Mouse (Mus musculus) ZHBTc4 (cell line): ENCODE results near the gene Ing1.

Experiments
- DNase-seq: peaks from one replicate; pipeline ENCODE4 v3.0.0-alpha.2; 2011; ENCODE audit warnings: low read depth, low spot score

Gene Ing1

DNA sequence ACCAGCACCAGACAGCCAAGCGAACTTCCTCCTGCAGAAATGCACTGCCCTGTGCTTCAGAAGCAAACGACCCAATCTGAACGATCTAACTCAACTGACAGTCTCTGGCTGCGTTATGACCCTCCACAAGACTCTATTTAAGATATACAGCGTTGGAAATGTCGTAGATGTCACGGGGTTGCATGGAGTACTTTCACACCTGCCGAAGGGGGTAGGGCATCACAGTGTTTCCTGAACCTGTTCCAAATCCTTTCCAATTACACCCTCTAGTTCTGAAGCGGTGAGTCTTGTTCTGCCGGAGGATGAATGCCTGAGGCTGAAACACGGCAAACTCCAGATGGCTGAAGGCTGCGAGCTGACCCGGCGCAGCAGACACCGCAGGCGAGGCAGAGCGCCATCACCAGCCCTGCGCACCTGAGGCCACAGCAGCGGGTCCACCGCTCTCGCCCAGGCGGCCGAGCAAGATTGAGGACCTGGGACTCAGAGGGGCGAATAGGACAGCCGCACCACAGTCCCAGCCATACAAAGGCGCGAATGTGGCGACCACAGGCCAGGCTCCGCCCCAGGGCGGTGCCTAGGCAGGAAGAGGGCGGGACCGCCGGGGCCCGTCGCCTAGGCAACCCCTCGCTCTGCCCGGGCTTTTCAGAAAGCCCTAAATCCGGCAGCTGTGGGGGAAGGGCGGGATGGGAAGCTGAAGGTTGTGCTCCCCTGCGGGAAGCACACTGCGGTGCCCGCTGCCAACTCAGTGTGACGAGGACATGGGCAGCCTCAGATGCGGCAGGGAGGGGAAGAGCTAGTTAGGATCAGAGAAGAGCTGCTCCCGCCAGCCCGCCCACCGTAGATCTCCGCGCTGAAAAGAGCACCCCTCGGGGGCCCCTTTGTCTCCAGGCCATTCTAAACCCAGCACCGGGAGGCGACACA, at the start of gene Ing1:
Ing1 (plus strand) TSS at position 773 of the 921 bp plus-strand sequence.
- DNase-seq = peak; percentile 99

DNA sequence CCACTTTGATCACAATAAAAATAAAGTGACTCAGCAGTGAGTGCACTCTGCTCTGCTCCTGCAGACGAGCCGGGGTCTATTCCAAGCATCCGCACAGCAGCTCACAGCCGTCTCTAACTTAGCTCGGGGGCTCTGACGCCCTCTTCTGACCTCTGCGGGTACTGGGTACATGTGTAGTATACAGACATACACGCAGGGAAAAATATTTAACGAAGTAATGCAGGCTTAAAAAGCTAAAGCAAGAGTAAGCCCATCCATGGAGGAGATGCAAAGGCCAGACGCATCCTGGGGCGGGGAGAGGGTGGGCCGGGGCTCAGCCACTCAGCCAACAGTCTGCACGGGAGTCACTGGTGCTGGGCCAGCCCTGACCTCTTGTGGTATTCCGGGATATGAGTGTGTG, 49.3 kb upstream of the Ing1 start:
- DNase-seq = no peak

DNA sequence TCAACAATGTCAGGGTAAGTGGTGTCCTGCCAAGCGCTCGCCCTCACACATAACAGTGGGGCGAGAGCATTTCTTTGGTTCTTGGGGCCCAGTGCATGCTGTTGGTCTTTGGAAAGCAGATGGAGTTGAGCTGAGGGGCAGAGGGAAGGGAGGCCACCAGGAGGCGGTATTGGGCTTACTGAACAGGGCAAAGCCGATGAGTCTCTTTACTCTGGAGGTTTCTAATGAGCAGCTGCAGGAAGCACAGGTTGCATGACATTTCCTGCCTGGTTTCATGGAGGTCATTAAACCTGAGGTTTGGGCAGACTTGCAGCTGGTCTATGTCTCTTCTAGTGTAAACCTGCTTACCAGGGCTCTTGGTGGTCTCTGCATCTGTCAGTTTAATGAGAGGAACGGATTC, 48.6 kb upstream of the Ing1 start:
- peak; percentile 77 for DNase-seq

DNA sequence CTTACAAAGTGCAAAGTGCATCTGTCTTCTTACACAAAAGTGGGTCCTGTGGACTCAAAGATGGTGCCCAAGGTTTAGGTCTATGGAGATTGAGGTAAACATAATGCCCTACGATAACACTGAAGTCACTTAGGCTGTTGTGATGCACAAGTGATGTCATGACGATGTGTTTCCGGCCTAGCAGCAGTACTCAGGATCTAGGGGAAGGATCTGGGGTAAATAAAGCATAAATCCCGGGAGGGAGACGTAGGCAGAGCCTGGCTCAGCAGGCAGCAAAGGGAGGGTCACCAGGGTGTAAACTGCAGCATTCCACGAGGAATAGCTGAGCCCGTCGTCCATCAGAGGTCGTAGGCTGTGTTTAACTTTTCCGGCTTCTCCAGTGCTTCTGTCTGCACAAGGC, 46.5 kb upstream of the Ing1 start:
- no peak for DNase-seq

DNA sequence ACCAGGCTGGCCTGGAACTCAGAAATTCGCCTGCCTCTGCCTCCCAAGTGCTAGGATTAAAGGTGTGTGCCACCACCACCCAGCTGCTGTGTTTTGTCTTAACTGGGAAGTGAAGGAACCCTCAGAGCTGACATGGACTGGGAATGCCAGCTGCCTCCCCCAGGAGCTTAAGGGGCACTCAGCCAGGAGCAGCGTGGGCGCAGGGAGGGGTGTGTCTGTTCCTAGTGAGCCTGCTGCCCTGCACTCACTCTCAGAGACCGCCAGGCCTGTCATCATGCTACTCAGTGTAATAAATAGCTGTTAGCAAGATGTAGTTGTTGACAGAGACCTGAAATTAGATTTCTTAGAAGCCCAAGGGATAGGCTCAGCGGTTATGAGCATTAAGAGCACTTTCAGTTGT, 44.4 kb upstream of the Ing1 start:
- DNase-seq = no peak

DNA sequence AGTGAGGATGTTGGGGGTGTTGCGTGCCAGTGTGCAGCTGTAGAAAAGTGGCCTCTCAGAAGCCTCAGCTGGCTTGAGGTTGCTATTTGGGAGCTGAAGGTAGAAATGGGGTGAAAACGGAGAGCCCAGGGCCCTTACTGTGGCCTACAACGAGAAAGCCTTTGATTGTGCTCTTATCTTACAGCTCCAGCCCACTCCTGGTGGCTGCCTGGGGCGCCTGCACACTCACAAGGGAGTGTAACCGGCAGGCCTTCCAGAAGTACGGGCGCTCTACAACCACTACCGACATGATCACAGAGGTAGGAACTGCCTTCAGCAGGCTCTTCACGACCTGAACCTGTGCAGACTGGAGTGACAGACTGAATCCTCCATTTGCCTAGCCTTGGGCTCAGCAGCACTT, 42.7 kb upstream of the Ing1 start:
- no peak for DNase-seq

DNA sequence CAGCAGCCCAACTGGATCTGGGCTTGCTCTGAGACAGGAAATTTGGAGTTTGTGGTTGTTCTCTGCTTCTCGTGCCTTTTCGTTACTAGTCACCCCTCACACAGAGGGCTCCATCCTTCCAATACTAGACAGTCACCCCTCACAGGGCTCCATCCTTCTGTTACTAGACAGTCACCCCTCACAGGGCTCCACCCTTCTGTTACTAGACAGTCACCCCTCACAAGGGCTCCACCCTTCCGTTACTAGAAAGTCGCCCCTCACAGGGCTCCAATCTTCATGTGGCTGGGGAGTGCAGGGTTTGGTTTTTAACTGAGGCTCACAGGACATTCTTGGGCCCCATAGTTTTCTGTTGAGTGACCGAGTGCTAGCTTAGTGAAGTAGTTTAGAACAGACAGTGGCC, 42.1 kb upstream of the Ing1 start:
- peak; percentile 46 for DNase-seq

DNA sequence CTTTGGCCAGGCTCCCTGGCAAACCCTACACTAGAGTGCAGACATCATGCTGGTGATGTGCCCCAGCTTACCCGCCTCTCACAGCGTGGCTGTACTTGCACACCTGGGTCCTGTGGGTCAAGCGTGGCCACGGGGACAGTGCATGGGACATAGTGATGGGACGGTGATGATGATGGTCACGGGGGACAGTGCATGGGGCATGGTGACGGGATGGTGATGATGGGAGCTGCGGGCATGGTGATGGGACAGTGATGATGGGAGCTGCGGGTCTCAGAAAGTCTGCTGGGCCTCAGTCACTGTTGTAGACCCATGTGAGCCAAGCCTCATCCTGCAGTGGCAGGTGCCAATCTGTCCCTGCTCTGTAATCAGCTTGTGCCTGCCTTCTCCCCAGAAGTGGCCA, 39.1 kb upstream of the Ing1 start:
- no peak for DNase-seq

DNA sequence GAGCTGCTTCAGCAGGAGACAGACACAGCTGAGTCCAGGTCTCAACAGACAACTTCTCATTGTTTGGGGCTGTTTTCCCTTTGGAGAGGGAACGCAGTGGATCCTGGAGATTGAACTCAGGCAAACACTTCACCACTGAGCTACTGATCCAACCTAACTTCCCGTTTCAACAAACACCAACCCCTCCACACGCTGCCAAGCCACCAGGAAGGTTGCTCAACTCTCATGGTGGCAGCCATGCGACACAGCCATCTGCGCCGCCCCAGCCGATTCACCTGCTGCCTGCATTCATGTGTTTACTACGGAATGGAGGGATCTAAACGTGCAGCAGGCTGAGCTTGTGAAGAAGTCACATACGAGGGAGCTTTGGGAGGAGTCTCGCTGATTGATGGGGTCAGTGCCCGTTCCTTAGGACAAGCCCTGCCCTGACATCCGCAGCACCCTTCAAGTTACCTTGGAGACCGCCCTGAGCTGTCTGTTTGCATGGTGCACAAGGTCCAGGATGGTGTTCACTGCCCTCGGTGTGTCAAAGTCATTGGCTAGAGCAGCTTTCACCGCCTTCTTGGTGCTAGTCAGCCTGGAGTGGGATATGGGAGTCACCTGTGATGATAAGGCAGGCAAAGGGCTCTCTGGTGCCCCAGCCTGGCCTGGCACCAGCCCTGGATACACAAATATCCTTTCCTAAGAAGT, 37.9 kb upstream of the Ing1 start:
- no peak for DNase-seq

DNA sequence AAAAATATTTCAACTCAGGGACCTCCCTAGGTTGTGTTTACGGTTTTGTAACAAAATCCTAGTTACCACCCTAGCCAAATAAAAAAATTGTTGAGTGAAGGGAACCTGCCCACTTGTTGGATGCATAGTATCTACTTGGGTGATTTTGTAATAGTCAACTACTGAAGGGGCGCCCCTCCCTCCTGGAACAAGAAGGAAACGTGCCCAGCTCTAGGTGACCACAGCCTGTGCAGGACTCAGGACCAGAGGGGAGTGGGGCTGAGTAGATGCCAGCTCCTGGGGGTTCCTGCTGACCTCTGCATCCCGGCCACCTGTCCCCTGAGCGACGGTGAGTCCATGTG, 37.3 kb upstream of the Ing1 start:
- no peak for DNase-seq

DNA sequence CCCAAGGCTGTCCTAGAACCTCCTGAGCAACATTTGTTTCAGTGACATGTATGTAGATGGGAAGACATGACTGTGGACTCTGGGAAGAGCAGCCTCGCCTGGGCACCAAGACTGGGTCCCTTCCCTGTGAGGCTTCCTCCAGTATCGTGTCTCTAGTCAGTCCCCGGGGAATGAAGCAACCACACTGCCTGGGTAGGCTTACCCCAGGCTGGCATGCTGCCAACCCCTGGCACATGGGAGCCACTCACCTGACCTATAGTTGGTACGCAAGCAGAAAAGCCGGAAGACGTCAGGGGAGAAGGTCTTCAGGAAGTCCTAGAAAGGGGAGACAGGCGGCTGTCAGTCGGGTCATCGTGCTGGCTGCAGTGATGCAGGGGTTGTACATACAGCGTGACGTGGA, 36.7 kb upstream of the Ing1 start:
- no peak for DNase-seq

DNA sequence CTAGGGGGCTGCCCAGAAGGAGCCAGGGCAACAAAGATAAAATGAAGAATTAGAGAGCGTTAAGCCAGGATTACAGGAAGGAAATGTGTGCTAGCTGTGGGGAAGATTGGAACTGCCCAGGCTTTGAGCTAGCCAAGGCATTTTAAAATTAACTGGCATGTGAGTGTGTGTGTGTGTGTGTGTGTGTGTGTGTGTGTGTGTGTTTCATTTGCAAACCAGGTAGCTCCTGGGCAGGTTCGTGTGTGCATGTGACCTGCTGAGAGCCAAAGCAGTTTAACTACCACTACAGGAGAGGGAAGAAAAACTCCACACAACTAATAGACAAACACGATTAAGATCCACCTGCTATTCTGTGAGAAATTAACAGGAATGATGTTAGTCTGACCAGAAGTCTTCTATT, 32.0 kb upstream of the Ing1 start:
- DNase-seq = no peak

DNA sequence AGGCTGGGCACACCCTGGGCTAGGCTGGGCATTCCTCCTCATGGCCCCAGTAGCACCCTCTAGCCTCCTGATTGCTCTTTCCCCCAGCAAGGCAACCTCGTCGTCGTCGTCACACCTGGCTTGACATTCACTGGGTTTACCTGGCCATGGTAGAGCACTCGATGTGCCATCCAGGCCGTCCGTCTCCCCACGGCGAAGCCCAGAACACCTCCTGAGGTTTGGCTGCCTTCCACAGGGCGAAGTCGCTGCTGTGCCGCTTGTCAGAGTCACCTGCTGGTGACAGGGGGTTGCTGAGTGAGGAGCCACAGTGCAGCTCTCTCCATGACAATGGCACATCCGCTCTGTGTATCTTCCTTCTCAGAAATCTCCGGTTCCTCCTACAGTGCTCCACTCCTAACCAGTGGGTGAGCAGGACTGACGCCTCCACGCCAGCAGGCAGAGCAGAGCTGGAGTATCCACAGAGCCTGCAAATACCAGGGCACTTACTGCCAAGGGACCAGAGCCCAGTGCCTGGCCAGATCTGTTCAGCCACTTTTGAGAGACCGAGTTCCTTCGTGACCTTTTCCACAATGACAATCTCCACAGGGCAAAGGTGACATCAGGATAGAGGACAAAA, 25.1 kb upstream of the Ing1 start:
- peak; percentile 83 for DNase-seq

DNA sequence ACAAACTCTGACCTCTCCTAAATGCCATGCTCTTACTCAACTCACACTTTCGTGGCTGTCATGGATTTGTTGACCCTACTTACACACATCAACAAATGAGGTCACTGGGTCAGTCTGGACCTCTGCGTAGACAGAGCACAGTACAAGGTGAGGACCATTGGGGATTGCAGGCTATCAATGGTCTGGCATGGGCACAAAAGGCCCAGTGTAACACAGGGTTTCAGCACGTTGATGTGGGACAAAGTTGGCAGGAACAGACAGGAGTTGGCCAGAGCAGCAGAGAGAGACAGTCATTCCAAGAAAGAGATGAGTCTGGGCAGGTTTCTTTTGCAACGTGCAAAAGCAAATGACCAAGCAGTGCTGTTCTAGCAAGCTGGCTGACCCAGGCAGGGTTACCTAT, 24.5 kb upstream of the Ing1 start:
- DNase-seq = no peak

DNA sequence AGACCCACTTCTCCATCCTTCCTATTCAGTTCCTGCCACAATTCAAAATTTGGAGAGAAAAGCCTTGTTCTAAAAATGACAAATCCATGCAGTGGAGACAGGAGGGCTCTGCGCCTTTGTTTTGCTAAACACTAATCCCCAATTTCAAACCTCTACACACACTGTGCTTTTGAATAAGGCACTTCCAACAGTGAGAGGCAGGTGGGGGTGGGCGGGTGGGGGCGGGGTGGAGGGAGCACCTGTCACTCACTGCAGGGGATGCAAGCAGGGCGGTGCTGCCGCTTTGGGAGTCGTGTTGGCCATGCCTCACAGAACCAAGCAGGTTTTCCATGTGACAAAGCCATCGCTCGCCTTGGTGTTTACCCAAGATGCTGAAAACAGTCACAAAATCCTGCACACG, 20.9 kb upstream of the Ing1 start:
- DNase-seq = no peak

DNA sequence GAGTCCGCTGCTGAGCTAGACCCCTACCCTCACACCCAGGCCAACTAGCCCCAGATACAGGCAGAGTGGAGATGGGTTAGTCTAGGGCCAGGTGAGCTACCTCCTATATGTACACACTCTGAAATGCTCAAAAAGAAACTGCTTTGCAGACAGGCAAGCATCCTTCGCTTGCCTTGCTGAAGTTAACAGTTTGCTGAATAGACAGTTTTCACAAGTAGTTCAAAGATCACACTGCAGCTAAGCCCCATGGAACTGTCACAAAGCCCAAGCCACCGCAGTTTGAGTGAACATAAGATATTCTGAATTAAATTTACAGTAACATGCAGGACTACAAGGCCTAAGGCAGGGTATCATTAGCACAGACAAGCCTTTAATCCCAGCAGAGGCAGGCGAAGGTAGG, 16.3 kb upstream of the Ing1 start:
- no peak for DNase-seq

DNA sequence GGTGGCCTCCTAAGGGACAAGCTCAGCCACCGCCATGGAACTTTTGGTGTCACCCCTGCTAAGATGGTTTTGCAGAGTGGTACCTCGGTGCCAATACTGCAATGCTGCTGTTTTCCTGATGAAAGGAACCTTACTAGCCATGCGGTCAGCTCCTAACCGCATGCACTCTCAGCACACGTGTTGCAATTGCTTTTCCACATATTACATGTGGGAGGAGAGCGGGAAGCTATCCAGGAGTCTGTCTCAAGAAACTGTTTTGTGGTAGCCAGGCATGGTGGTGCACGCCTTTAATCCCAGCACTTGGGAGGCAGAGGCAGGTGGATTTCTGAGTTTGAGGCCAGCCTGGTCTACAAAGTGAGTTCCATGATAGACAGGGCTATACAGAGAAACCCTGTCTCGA, 15.2 kb upstream of the Ing1 start:
- no peak for DNase-seq

DNA sequence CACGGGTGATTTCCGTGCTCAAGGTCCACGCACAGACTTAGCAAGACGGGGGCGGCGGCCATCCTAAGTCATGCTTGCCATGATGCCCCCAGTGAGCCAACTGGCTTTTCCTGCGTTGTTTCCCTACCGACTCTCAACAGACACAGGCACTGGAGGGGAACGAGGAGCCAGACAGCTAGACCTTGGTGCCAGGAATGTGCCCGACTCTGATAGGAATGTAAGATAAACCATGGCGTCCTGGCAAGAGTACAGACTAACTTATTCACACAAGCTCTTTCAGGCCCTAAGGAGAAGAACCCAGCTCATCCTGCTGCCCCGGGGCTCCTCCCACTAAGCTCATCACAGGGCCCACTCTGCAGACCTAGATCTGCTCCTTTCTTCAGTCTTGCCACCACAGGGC, 13.3 kb upstream of the Ing1 start:
- no peak for DNase-seq

DNA sequence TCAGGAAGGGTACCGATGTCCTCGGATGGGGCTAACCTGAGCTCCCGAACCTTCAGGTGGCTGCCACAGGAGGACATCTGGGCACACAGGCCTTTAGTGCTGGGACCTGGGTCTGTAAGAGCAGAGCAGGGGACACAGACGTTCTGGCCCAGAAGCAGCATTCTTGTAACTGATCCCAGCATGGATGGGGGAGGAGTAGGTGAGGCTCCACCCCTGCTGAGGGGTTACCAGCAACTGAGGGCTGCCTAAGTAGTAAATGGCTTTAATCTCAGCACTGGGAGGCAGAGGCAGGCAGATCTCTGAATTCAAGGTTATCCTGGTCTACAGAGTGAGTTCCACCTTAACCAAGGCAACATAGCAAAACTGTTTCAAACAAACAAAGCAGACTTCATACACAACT, 12.5 kb upstream of the Ing1 start:
- peak; percentile 59 for DNase-seq

DNA sequence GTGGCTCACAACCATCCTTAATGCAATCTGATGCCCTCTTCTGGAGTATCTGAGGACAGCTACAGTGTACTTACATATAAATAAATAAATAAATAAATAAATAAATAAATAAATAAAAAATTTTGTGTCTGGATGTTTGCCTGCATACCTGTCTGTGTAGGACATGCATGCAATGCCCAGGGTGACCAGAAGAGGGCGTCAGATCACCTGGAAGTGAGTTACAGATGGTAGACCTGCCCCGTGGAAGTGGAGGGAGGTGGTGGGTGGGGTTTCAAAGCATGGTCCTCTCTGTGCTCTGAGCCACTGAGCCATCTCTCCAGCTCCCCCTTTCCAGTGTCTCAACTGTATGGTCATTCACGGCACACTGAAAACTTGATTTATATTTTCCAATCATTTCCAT, 11.0 kb upstream of the Ing1 start:
- peak; percentile 89 for DNase-seq

DNA sequence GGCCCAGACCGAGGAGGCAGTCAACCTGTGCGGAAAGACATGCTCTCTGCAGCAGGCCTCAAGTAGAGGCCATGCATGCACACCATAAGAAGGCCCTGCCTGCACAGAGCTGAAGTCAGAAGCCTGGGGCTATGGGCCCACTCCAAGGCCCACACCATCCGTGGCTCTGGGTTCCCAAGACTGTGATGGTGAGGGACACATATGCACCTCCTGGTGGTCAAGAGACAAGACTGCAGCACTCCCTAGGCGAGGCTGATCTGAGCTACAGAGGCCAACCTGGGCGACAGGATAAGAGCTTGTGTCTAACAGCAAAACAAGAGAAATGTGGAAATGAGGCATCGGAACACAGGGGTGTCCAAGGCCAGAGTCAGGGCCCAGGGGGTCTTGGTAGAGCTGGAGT, 8.3 kb upstream of the Ing1 start:
- peak; percentile 86 for DNase-seq

DNA sequence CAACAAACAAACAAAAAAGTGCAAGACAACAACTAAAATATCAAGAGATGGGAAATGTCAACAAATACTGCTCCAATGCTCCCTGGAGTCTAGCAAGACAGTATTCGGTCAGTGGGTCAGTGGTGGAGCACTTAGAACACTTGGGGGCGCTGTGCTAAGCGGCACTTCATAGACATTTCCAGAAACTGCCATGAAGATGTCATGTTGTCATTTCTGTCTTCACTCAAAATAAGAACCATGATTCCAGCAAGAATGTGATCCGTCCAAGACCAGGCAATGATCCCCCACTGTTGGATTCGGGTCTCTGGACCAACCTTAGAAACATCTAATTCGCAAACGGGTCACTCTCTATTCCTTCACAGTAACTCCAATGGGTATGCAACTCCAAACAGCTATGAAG, 5.7 kb upstream of the Ing1 start:
- peak; percentile 85 for DNase-seq
